Mouse (Mus musculus): ENCODE measurements around the gene Ndufaf8. TPM values are rescaled to one million over a fixed set of nuclear protein-coding genes. Genes with fewer than 3 reads are reported as not detected.
A peak's percentile ranks its signal among the peaks of the same experiment; 100 is the strongest.

Gene Ndufaf8
- polyA plus RNA-seq, 1 experiment from 2014 or later = 45.6 TPM

- 82% methylated on average over 23 of the region's 23 CpGs for WGBS
- no peaks in the 10 kb centered on the region for H3K9me3 ChIP-seq
- no peak overlapping the region for H3K9ac ChIP-seq
- H3K27ac ChIP-seq (replicated peaks) = no peak overlapping the region
- no peaks in the 10 kb centered on the region for H3K27me3 ChIP-seq
- H3K4me2 ChIP-seq = no peak overlapping the region
- H3K4me3 ChIP-seq = no peak overlapping the region
- peaks cover 9% of the 10 kb centered on the region for H3K4me1 ChIP-seq (replicated peaks)
- no peak for ATAC-seq (ENCODE audit: low read depth)
- peaks cover 63% of the 10 kb centered on the region for H3K36me3 ChIP-seq
These were observed 5.7 kb upstream of the Ndufaf8 start for GRCm38 (mm10) chr11:120092817-120093591.

- Histone ChIP-seq H3K9me3 (no peaks in the 10 kb centered on the region), H3K27ac (replicated peaks) (peak overlapping the region; percentile 70), H3K4me2 (no peak overlapping the region), H3K27me3 (no peaks in the 10 kb centered on the region), H3K36me3 (peaks cover 42% of the 10 kb centered on the region), H3K9ac (no peak overlapping the region), H3K4me3 (no peak overlapping the region), H3K4me1 (replicated peaks) (peaks cover 29% of the 10 kb centered on the region)
- WGBS = 4% methylated on average over 3 of the region's 3 CpGs
- ATAC-seq (ENCODE audit: low read depth) = no peak
These were observed 2.3 kb downstream of the Ndufaf8 start for GRCm38 (mm10) chr11:120101036-120101435.

DNA sequence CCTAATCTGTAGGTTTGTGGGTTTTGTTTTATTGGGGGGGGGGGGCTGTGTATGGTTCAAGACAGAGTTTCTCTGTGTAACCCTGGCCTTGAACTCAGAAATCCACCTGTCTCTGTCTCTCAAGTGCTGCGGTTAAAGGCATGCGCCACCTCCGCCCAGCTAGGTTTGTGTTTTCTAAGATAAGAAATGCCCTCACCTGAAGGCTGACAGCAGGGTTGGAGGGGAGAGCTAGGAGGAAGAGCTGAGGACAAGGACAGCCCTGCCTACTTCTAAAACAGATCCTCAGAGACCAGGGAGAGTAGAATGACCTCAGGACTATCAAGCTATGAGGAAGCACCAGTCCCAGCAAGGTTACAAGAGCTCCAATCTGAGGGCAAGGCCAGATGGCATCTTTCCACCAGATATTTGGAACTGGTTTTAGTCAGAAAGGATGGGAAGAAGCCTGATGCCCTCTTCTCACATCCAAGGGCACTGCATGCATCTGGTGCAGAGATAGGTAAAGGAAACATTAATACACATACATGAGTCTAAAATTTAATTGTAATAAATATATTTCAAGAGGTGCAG, 4.8 kb downstream of the Ndufaf8 start:
- Histone ChIP-seq H3K4me3 (no peak overlapping the region), H3K27ac (replicated peaks) (no peak overlapping the region), H3K4me1 (replicated peaks) (peaks cover 18% of the 10 kb centered on the region), H3K4me2 (no peak overlapping the region), H3K9me3 (no peaks in the 10 kb centered on the region), H3K9ac (no peak overlapping the region), H3K27me3 (no peaks in the 10 kb centered on the region), H3K36me3 (peaks cover 55% of the 10 kb centered on the region)
- 95% methylated on average over 3 of the region's 3 CpGs for WGBS
- no peak for ATAC-seq (ENCODE audit: low read depth)

DNA sequence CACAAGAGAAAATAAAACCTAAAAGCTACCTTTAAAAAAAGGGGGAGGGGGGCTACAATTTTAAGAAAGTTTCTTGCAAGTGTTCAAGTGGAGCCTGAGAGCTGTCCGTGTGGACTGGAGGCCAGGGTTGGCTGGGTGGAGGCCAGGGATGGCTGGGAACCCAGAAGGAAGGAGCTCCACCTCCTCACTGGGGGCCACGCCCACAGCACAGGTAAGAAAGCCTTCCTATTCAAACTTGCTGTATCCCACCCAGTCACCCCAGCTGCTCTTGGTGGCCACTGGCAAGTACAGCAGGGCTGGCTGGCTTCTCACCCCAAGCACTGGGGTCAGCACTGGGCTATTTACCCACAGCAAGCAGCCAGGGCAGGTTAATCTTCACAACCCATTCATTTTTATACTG, 8.3 kb downstream of the Ndufaf8 start:
- Histone ChIP-seq H3K27ac (replicated peaks) (no peak overlapping the region), H3K27me3 (no peaks in the 10 kb centered on the region), H3K36me3 (peaks cover 56% of the 10 kb centered on the region), H3K4me2 (no peak overlapping the region), H3K9ac (no peak overlapping the region), H3K4me3 (no peak overlapping the region), H3K9me3 (no peaks in the 10 kb centered on the region), H3K4me1 (replicated peaks) (peaks cover 8% of the 10 kb centered on the region; the same call in 1 of the 2 replicates)
- WGBS = 75% methylated on average over 2 of the region's 2 CpGs
- no peak for ATAC-seq (ENCODE audit: low read depth)

- Histone ChIP-seq H3K27me3 (no peaks in the 10 kb centered on the region), H3K36me3 (peaks cover 56% of the 10 kb centered on the region), H3K4me3 (no peak overlapping the region), H3K27ac (replicated peaks) (no peak overlapping the region), H3K4me1 (replicated peaks) (peaks cover 13% of the 10 kb centered on the region), H3K9ac (no peak overlapping the region), H3K9me3 (no peaks in the 10 kb centered on the region), H3K4me2 (no peak overlapping the region)
- ATAC-seq (ENCODE audit: low read depth) = no peak
- 81% methylated on average over 9 of the region's 9 CpGs for WGBS
These were observed 9.1 kb downstream of the Ndufaf8 start for GRCm38 (mm10) chr11:120107796-120108195.

DNA sequence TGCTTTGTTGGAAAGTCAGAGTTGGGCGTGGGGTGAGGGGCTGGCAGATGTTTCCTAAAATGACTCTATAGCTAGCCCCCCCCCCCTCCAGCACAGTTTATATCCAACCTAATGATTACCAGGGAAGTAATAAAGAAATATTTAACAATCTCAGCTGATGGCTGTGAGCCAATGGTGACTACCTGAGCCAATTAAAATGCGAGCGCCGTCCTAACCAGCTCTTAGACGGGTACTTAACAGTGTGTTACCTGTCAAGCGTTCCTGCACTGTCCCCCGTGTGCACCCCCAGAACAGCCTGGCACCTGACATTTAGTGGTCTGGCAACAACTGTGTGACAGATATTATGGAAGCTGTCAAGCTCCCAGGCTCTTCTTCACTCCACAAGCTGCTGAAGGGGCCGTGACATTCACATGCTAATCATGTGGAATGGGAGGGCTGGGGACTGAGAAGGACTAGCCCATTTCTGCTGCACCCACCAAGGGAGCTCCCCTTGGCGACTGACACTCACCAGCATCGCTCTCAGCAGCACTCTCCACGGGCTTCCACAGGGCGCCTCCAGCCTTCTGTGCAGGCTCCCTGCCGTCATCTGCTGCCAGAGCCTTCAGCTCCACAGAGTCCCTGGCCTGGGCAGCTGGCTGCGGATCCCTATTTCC, 11.0 kb downstream of the Ndufaf8 start:
- H3K4me1 ChIP-seq (replicated peaks) = peaks cover 15% of the 10 kb centered on the region
- no peak overlapping the region for H3K4me3 ChIP-seq
- H3K9me3 ChIP-seq = no peaks in the 10 kb centered on the region
- ATAC-seq (ENCODE audit: low read depth) = no peak
- no peaks in the 10 kb centered on the region for H3K27me3 ChIP-seq
- peaks cover 58% of the 10 kb centered on the region for H3K36me3 ChIP-seq
- no peak overlapping the region for H3K9ac ChIP-seq
- 0 out of 2 replicates have a peak overlapping the region, but pooled peaks have one; percentile 18 for H3K27ac ChIP-seq (replicated peaks)
- H3K4me2 ChIP-seq = no peak overlapping the region
- WGBS = 69% methylated on average over 14 of the region's 14 CpGs

DNA sequence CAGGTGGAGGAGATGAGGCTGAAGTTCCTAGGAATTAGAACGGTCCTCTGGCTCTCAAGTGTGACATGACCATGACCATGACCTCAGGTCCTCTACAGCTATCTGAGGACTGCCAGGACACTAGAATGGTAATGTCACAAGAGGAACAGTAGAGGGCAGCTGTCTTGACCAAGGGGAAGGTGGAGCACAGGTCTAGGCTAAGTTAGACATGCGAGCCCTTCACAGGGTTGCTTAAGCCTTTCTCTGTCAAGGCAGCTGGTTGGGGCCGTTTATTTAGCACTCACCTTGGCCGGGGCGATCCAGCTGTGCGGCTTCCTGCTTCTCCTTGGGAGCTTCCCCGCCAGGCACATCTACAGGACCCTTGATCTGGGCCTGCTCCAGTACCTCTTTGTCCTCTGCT, 11.8 kb downstream of the Ndufaf8 start:
- Histone ChIP-seq H3K9ac (0 out of 2 replicates have a peak overlapping the region, but pooled peaks have one; percentile 17), H3K4me2 (no peak overlapping the region), H3K4me1 (replicated peaks) (peaks cover 15% of the 10 kb centered on the region), H3K9me3 (no peaks in the 10 kb centered on the region), H3K4me3 (no peak overlapping the region), H3K27ac (replicated peaks) (0 out of 2 replicates have a peak overlapping the region, but pooled peaks have one; percentile 13), H3K36me3 (peaks cover 56% of the 10 kb centered on the region), H3K27me3 (no peaks in the 10 kb centered on the region)
- WGBS = 74% methylated on average over 7 of the region's 7 CpGs
- ATAC-seq (ENCODE audit: low read depth) = 0 out of 2 replicates have a peak, but pooled peaks have one; percentile 9

- no peaks in the 10 kb centered on the region for H3K27me3 ChIP-seq
- H3K4me2 ChIP-seq = no peak overlapping the region
- H3K9ac ChIP-seq = 0 out of 2 replicates have a peak overlapping the region, but pooled peaks have one; percentile 17
- 3% methylated on average over 2 of the region's 2 CpGs for WGBS
- H3K4me3 ChIP-seq = no peak overlapping the region
- ATAC-seq (ENCODE audit: low read depth) = no peak
- H3K9me3 ChIP-seq = no peaks in the 10 kb centered on the region
- H3K27ac ChIP-seq (replicated peaks) = 0 out of 2 replicates have a peak overlapping the region, but pooled peaks have one; percentile 13
- peaks cover 56% of the 10 kb centered on the region for H3K36me3 ChIP-seq
- H3K4me1 ChIP-seq (replicated peaks) = peaks cover 15% of the 10 kb centered on the region
These were observed 12.3 kb downstream of the Ndufaf8 start for GRCm38 (mm10) chr11:120111033-120111432.

DNA sequence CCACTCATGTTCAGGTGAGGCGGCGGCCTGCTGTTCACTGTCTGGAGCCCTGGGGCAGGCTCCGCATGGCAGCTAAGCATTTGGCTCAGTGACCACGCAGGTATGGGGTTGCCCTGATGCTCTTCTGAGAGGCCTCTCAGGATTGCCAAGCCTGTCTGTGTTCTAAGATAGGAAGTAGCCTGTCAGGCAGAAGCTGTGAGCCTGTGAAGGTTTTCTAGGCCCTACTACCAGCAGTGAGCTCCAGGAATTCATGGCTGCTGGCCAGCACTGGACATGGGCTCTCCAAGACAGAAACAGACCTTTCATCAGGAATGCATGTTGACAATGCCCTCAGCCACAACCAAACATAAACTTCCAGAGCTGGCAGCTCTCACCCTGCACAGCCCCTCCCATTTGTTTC, 13.4 kb downstream of the Ndufaf8 start:
- Histone ChIP-seq H3K9me3 (no peaks in the 10 kb centered on the region), H3K27ac (replicated peaks) (0 out of 2 replicates have a peak overlapping the region, but pooled peaks have one; percentile 34), H3K27me3 (no peaks in the 10 kb centered on the region), H3K9ac (no peak overlapping the region), H3K4me2 (no peak overlapping the region), H3K36me3 (peaks cover 60% of the 10 kb centered on the region), H3K4me3 (no peak overlapping the region), H3K4me1 (replicated peaks) (peaks cover 15% of the 10 kb centered on the region)
- no peak for ATAC-seq (ENCODE audit: low read depth)
- WGBS = 92% methylated on average over 4 of the region's 4 CpGs

- no peak overlapping the region for H3K4me3 ChIP-seq
- H3K36me3 ChIP-seq = peaks cover 54% of the 10 kb centered on the region
- 91% methylated on average over 21 of the region's 21 CpGs for WGBS
- H3K4me1 ChIP-seq (replicated peaks) = peaks cover 19% of the 10 kb centered on the region
- no peaks in the 10 kb centered on the region for H3K27me3 ChIP-seq
- H3K27ac ChIP-seq (replicated peaks) = no peak overlapping the region
- no peak overlapping the region for H3K4me2 ChIP-seq
- no peak for ATAC-seq (ENCODE audit: low read depth)
- no peaks in the 10 kb centered on the region for H3K9me3 ChIP-seq
- H3K9ac ChIP-seq = no peak overlapping the region
These were observed 15.9 kb downstream of the Ndufaf8 start for GRCm38 (mm10) chr11:120114488-120115215.

DNA sequence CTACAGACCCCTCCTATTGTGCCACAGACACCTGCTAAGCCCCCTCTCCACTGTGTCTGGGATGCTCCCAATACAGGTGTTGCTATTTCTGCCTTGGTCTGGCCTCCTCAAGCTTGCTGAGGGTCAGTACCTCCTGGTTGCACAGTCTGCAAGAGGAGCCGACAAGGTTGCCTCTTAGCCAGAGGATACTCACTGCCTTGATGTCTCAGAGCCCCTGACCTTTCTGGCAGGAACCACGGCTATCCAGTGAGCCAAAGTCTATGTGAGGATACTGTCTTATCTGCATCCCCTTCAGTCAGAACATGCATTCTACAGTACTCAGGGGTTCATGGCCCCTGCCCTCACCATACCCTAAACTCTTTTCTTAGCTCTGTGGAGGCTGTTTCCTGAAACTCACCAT, 18.9 kb downstream of the Ndufaf8 start:
- ATAC-seq (ENCODE audit: low read depth) = no peak
- no peak overlapping the region for H3K27ac ChIP-seq (replicated peaks)
- peaks cover 56% of the 10 kb centered on the region for H3K36me3 ChIP-seq
- no peak overlapping the region for H3K4me2 ChIP-seq
- no peak overlapping the region for H3K4me3 ChIP-seq
- no peaks in the 10 kb centered on the region for H3K9me3 ChIP-seq
- no peaks in the 10 kb centered on the region for H3K27me3 ChIP-seq
- H3K9ac ChIP-seq = no peak overlapping the region
- WGBS = 95% methylated on average over 2 of the region's 2 CpGs
- peaks cover 21% of the 10 kb centered on the region for H3K4me1 ChIP-seq (replicated peaks)

Measured in neural tube, embryonic 13.5 days (tissue).